In the genomic region with DNA sequence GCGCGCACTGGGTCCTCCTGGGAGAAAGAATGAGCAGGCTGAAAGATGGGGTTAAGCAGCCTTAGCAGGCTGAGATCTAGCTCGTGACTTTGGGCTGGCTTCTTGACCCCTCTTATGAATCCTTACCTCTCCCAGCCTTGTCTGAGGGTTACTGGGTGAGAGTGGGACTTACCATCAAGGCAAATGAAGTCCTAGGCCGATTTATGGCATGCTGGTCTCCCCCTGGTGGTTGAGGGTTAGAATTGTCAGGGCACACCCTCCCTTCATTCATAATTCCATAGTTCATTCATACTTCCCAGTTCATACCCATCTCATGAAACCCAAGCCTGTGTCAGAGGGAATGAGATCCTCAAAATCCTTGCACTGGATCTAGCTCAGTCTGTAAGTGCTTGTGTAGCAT, we compare ENCODE assay signal across 10 mouse cellular contexts. TPM values are rescaled to one million over a fixed set of nuclear protein-coding genes. Genes with fewer than 3 reads are reported as not detected.
DNase-seq lines count a peak whose midpoint lies in the region; ATAC-seq and TF ChIP-seq lines count a peak whose summit lies in the region.
"Had no signal": no experiment of that assay in that cellular context is flagged by ENCODE, and none has a peak within 500 bp of the region (broad histone marks: within the 10 kb centered on the region; RNA-seq: fewer than 3 reads in every experiment).

No protein-coding gene starts in this region.

- no peaks in the 10 kb centered on the region for H3K36me3 ChIP-seq in G1E (replicated peaks)
- no peaks in the 10 kb centered on the region for H3K36me3 ChIP-seq in liver, embryonic 11.5 days (ENCODE audit: control insufficient read depth, insufficient read depth, low read length)
- H3K36me3 ChIP-seq: hindbrain, embryonic 15.5 days had no signal

- H3K4me3 ChIP-seq in G1E (ENCODE audit: low read depth, low read length), result no peak overlapping the region
- no peak overlapping the region for H3K4me3 ChIP-seq in cortical plate, adult 2 months (ENCODE audit: insufficient read depth, low read length)
- H3K4me3 ChIP-seq in liver, embryonic 11.5 days (ENCODE audit: low read depth, low read length), result no peak overlapping the region
- H3K4me3 ChIP-seq: hindbrain, embryonic 15.5 days had no signal

- H3K4me1 ChIP-seq in G1E (ENCODE audit: insufficient read depth, low read depth, low read length), result peaks cover 48% of the 10 kb centered on the region
- no peaks in the 10 kb centered on the region for H3K4me1 ChIP-seq in cortical plate, adult 2 months (ENCODE audit: control insufficient read depth, insufficient read depth, low read length)
- peaks cover 30% of the 10 kb centered on the region for H3K4me1 ChIP-seq in liver, embryonic 11.5 days (replicated peaks; ENCODE audit: control insufficient read depth, insufficient read depth, low read length)

- TF ChIP-seq CTCF in G1E (IDR thresholded peaks at IDR 0.05; ENCODE audit: low read depth, low read length), result peak; percentile 93
- TF ChIP-seq CTCF in cortical plate, adult 2 months (IDR thresholded peaks at IDR 0.05; ENCODE audit: extremely low read depth, insufficient read depth, low read length), result peak; percentile 85

- H3K27me3 ChIP-seq in G1E (ENCODE audit: insufficient read depth, low read length), result peaks cover 6% of the 10 kb centered on the region; the same call in 1 of the 2 replicates
- peaks cover 4% of the 10 kb centered on the region; the same call in 1 of the 2 replicates for H3K27me3 ChIP-seq in liver, embryonic 11.5 days (replicated peaks; ENCODE audit: control insufficient read depth, insufficient read depth, low read length)
- H3K27me3 ChIP-seq: hindbrain, embryonic 15.5 days had no signal

- H3K9ac ChIP-seq in liver, embryonic 11.5 days (ENCODE audit: low read depth, low read length), result no peak overlapping the region; the same call in 1 of the 2 replicates
- H3K9ac ChIP-seq: hindbrain, embryonic 15.5 days had no signal

- no peaks in the 10 kb centered on the region for H3K9me3 ChIP-seq in G1E (replicated peaks)
- no peaks in the 10 kb centered on the region for H3K9me3 ChIP-seq in liver, embryonic 11.5 days (ENCODE audit: control insufficient read depth, low read length)
- H3K9me3 ChIP-seq: hindbrain, embryonic 15.5 days had no signal

- no peak for ATAC-seq in cerebellum, adult (ENCODE audit: insufficient number of reproducible peaks, low FRiP score, low TSS enrichment)
- no peak for ATAC-seq in G1E (ENCODE audit: extremely low read depth, insufficient number of reproducible peaks, low FRiP score, poor library complexity, severe bottlenecking)
- ATAC-seq in liver, embryonic 11.5 days (replicated peaks; ENCODE audit: low FRiP score), result no peak

- TF ChIP-seq POLR2A in cortical plate, adult 2 months (IDR thresholded peaks at IDR 0.05; ENCODE audit: extremely low read depth, insufficient read depth, low read length), result no peak

- peak; percentile 46 for DNase-seq in cerebellum, adult 8-10 months
- DNase-seq in left cerebral cortex, adult 18-20 months (ENCODE audit: low spot score in 2 of 2), result peak; percentile 45 to 55
- DNase-seq in left cerebral cortex, postnatal 36 days (ENCODE audit: low spot score in 2 of 2), result no peak
- peak; percentile 31 for DNase-seq in G1E (ENCODE audit: low spot score)
- no peak for DNase-seq in liver, embryonic 11.5 days (ENCODE audit: low spot score)
- peak; percentile 73 to 84 for DNase-seq in spleen, postnatal 10 days (ENCODE audit: low spot score in 2 of 2)

- H3K4me2 ChIP-seq in liver, embryonic 11.5 days, result peak overlapping the region; percentile 33
- H3K4me2 ChIP-seq: hindbrain, embryonic 15.5 days had no signal

- WGBS in liver, embryonic 11.5 days, result 54% methylated on average over 4 of the region's 4 CpGs

- intact Hi-C loops in left cerebral cortex, postnatal 36 days (cut with DNase I), result loop anchor here (2.0 kb wide), 1 partner anchor 270 kb away; no protein-coding TSS in a partner anchor

- H3K27ac ChIP-seq in cortical plate, adult 2 months (ENCODE audit: insufficient read depth, low read length), result no peak overlapping the region
- 0 out of 2 replicates have a peak overlapping the region, but pooled peaks have one; percentile 38 for H3K27ac ChIP-seq in liver, embryonic 11.5 days (ENCODE audit: low read depth, low read length)
- H3K27ac ChIP-seq: hindbrain, embryonic 15.5 days had no signal

RNA-seq across cellular contexts. Expression of a gene that starts 3.8 kb away (rescaled TPM):
- not detected for total RNA-seq in left cerebral cortex, adult 18-20 months (2021)
- total RNA-seq in left cerebral cortex, postnatal 36 days (2021), result not detected
- not detected in 2 replicates for total RNA-seq in G1E (2014; fragmentation: Nextera tagmentation)
- not detected in 2 replicates for total RNA-seq in G1E (2017)
- polyA plus RNA-seq in G1E (2012), result not detected in 2 replicates
- polyA plus RNA-seq in cortical plate, adult 2 months (2012; rRNA removed), result not detected in 2 replicates
- not detected in 2 replicates for polyA plus RNA-seq in liver, embryonic 11.5 days (2014; fragmentation: Nextera tagmentation; extraction: Ambion mirVana)
- total RNA-seq: neutrophil, adult 5-6 weeks had no signal
- polyA plus RNA-seq: hindbrain, embryonic 15.5 days had no signal

RNA-seq across cellular contexts. Expression of a gene that starts 4.8 kb away (rescaled TPM):
- 10 to 100 TPM; 13.0 to 19.1 TPM for total RNA-seq in left cerebral cortex, adult 18-20 months (2021)
- 10 to 100 TPM; 15.6 to 20.2 TPM for total RNA-seq in left cerebral cortex, postnatal 36 days (2021)
- total RNA-seq in G1E (2014; fragmentation: Nextera tagmentation), result 16.4 and 28.4 TPM in 2 replicates
- 30.3 and 30.8 TPM in 2 replicates for total RNA-seq in G1E (2017)
- polyA plus RNA-seq in G1E (2012), result 14.5 and 15.7 TPM in 2 replicates
- polyA plus RNA-seq in cortical plate, adult 2 months (2012; rRNA removed), result 41.3 and 50.1 TPM in 2 replicates
- 24.9 and 25.4 TPM in 2 replicates for polyA plus RNA-seq in liver, embryonic 11.5 days (2014; fragmentation: Nextera tagmentation; extraction: Ambion mirVana)

RNA-seq across cellular contexts. Expression of a gene that starts 39.3 kb away (rescaled TPM):
- 10 to 100 TPM; 12.4 to 12.7 TPM for total RNA-seq in left cerebral cortex, adult 18-20 months (2021)
- total RNA-seq in left cerebral cortex, postnatal 36 days (2021), result 10 to 100 TPM; 12.0 to 13.4 TPM
- 13.6 and 21.2 TPM in 2 replicates for total RNA-seq in G1E (2014; fragmentation: Nextera tagmentation)
- total RNA-seq in G1E (2017), result 28.9 and 31.0 TPM in 2 replicates
- 9.7 and 11.4 TPM in 2 replicates for polyA plus RNA-seq in G1E (2012)
- 16.1 and 17.6 TPM in 2 replicates for polyA plus RNA-seq in cortical plate, adult 2 months (2012; rRNA removed)
- 16.4 and 19.4 TPM in 2 replicates for polyA plus RNA-seq in liver, embryonic 11.5 days (2014; fragmentation: Nextera tagmentation; extraction: Ambion mirVana)

RNA-seq across cellular contexts. Expression of a gene that starts 39.3 kb away (rescaled TPM):
- total RNA-seq in left cerebral cortex, adult 18-20 months (2021), result 10 to 100 TPM; 26.0 to 28.9 TPM
- total RNA-seq in left cerebral cortex, postnatal 36 days (2021), result 10 to 100 TPM; 24.3 to 50.5 TPM
- total RNA-seq in G1E (2014; fragmentation: Nextera tagmentation) (57.3 and 74.3 TPM in 2 replicates), G1E (2017) (122 and 127 TPM in 2 replicates)
- 12.1 and 28.2 TPM in 2 replicates for polyA plus RNA-seq in G1E (2012)
- 43.8 and 44.6 TPM in 2 replicates for polyA plus RNA-seq in cortical plate, adult 2 months (2012; rRNA removed)
- polyA plus RNA-seq in liver, embryonic 11.5 days (2014; fragmentation: Nextera tagmentation; extraction: Ambion mirVana), result 52.9 and 55.8 TPM in 2 replicates

Comparison
In these comparisons a context has a peak if more than half of its experiments do, and no peak if none do; other contexts are left out.
1. DNase-seq: peak in cerebellum, adult 8-10 months (single experiment), left cerebral cortex, adult 18-20 months (2 of 2), G1E (single experiment) and spleen, postnatal 10 days (2 of 2); none in left cerebral cortex, postnatal 36 days (0 of 2) and liver, embryonic 11.5 days (single experiment).